Mouse (Mus musculus): Measurements from ENCODE around the gene Tcf7l2.

GRCm38 (mm10) chr19:55870825-55871224 lies 129.2 kb downstream of the Tcf7l2 start:
- TF ChIP-seq CTCF (IDR thresholded peaks at IDR 0.05; ENCODE audit: control insufficient read depth, insufficient read depth, insufficient replicate concordance, low read depth, low read length) (no peak), POLR2A (IDR thresholded peaks at IDR 0.05; ENCODE audit: control insufficient read depth, low read depth, low read length) (no peak)

Measured in testis, adult 2 months (tissue).